Comparison of ENCODE assay signal across 8 mouse cellular contexts in the genomic region with DNA sequence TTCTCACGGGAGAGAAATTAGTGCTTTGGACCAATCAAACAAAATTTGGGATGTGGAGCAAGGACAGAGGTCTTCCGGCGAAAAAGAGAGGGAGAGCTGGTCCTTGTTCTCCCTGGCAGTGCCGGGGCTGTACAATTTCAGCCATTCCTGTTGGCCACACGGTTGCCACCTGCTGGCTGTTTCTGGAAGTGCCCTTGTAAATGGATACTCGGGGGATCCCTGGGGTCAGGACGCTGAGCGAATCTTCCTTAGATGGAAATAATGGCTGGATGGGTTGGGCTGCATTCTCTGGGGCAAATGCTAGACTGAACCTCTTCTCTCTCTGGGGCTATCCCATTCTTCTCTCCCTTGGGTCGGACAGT. TPM values are rescaled to one million over a fixed set of nuclear protein-coding genes. Genes with fewer than 3 reads are reported as not detected.
DNase-seq lines count a peak whose midpoint lies in the region; ATAC-seq and TF ChIP-seq lines count a peak whose summit lies in the region.

No protein-coding gene starts in this region.

- DNase-seq in A20 (ENCODE audit: low read depth, low spot score) (peak; percentile 90), liver (peak; percentile 90)
- DNase-seq in heart, embryonic 10.5 days (ENCODE audit: low spot score) = peak; percentile 92
- DNase-seq in spleen, postnatal 36 days (ENCODE audit: low spot score in 2 of 2) = peak; percentile 77 to 86

- TF ChIP-seq POLR2A in bone marrow, adult 2 months (IDR thresholded peaks at IDR 0.05; ENCODE audit: borderline replicate concordance, control insufficient read depth, low read depth, low read length) = no peak

- peak; percentile 94 for TF ChIP-seq CTCF in bone marrow, adult 2 months (IDR thresholded peaks at IDR 0.05; ENCODE audit: control insufficient read depth, insufficient read depth, low read length)

- H3K36me3 ChIP-seq in embryonic facial prominence, embryonic 15.5 days = no peaks in the 10 kb centered on the region
- no peaks in the 10 kb centered on the region for H3K36me3 ChIP-seq in heart, embryonic 10.5 days
- no peaks in the 10 kb centered on the region for H3K36me3 ChIP-seq in kidney, embryonic 15.5 days

- peak; percentile 69 for ATAC-seq in embryonic facial prominence, embryonic 15.5 days (ENCODE audit: insufficient number of reproducible peaks, low FRiP score, low TSS enrichment, low read depth)
- ATAC-seq in kidney, embryonic 15.5 days (replicated peaks; ENCODE audit: low FRiP score) = peak; percentile 74
- ATAC-seq in monocyte, adult 5-6 weeks (replicated peaks; ENCODE audit: insufficient number of reproducible peaks, low FRiP score, low TSS enrichment, poor library complexity, severe bottlenecking) = peak; percentile 67

- peaks cover 3% of the 10 kb centered on the region for H3K4me1 ChIP-seq in bone marrow, adult 2 months (ENCODE audit: control insufficient read depth, insufficient read depth, low read length)
- peaks cover 16% of the 10 kb centered on the region for H3K4me1 ChIP-seq in embryonic facial prominence, embryonic 15.5 days
- H3K4me1 ChIP-seq in heart, embryonic 10.5 days = peaks cover 18% of the 10 kb centered on the region
- H3K4me1 ChIP-seq in kidney, embryonic 15.5 days = peaks cover 12% of the 10 kb centered on the region

- peak overlapping the region; percentile 35; the same call in 1 of the 2 replicates for H3K9ac ChIP-seq in embryonic facial prominence, embryonic 15.5 days
- H3K9ac ChIP-seq in kidney, embryonic 15.5 days = peak overlapping the region; percentile 47

- H3K4me3 ChIP-seq in bone marrow, adult 2 months (replicated peaks; ENCODE audit: control insufficient read depth, low read depth, low read length) = peak overlapping the region; percentile 81
- H3K4me3 ChIP-seq in embryonic facial prominence, embryonic 15.5 days (replicated peaks) = peak overlapping the region; percentile 56
- H3K4me3 ChIP-seq in heart, embryonic 10.5 days = peak overlapping the region; percentile 72
- H3K4me3 ChIP-seq in kidney, embryonic 15.5 days (replicated peaks) = peak overlapping the region; percentile 55

- peak overlapping the region; percentile 99 for H3K4me2 ChIP-seq in embryonic facial prominence, embryonic 15.5 days (replicated peaks)
- H3K4me2 ChIP-seq in kidney, embryonic 15.5 days = peak overlapping the region; percentile 98

- H3K27ac ChIP-seq in bone marrow, adult 2 months (ENCODE audit: control insufficient read depth, insufficient read depth, low read depth, low read length, poor library complexity) = peak overlapping the region; percentile 61
- no peak overlapping the region for H3K27ac ChIP-seq in embryonic facial prominence, embryonic 15.5 days (replicated peaks)
- peak overlapping the region; percentile 84 for H3K27ac ChIP-seq in heart, embryonic 10.5 days
- no peak overlapping the region for H3K27ac ChIP-seq in kidney, embryonic 15.5 days

- no peaks in the 10 kb centered on the region for H3K9me3 ChIP-seq in embryonic facial prominence, embryonic 15.5 days (replicated peaks)
- no peaks in the 10 kb centered on the region for H3K9me3 ChIP-seq in heart, embryonic 10.5 days
- no peaks in the 10 kb centered on the region for H3K9me3 ChIP-seq in kidney, embryonic 15.5 days (replicated peaks)

- H3K27me3 ChIP-seq in embryonic facial prominence, embryonic 15.5 days = no peaks in the 10 kb centered on the region
- peaks cover 7% of the 10 kb centered on the region; the same call in 1 of the 2 replicates for H3K27me3 ChIP-seq in heart, embryonic 10.5 days (ENCODE audit: insufficient read depth, poor library complexity, severe bottlenecking)
- peaks cover 11% of the 10 kb centered on the region; the same call in 1 of the 2 replicates for H3K27me3 ChIP-seq in kidney, embryonic 15.5 days

- WGBS in bone marrow, adult 2 months = under 1% methylated on average over 9 of the region's 9 CpGs
- 2% methylated on average over 9 of the region's 9 CpGs for WGBS in embryonic facial prominence, embryonic 15.5 days
- WGBS in heart, embryonic 10.5 days = 3% methylated on average over 9 of the region's 9 CpGs
- 1% methylated on average over 9 of the region's 9 CpGs for WGBS in kidney, embryonic 15.5 days

RNA-seq across cellular contexts. Expression of a gene that starts 1.0 kb away (rescaled TPM):
- polyA plus RNA-seq in bone marrow, adult 2 months (2011; ENCODE audit: insufficient read depth, insufficient read length, low replicate concordance, missing spikeins) = 10.0 and 22.0 TPM in 2 replicates
- 5.3 and 6.4 TPM in 2 replicates for polyA plus RNA-seq in embryonic facial prominence, embryonic 15.5 days (2015; fragmentation: Nextera tagmentation; extraction: Ambion mirVana)
- 4.2 and 5.9 TPM in 2 replicates for polyA plus RNA-seq in heart, embryonic 10.5 days (2016; fragmentation: Nextera tagmentation; extraction: Ambion mirVana)
- polyA plus RNA-seq in kidney, embryonic 15.5 days (2015; fragmentation: Nextera tagmentation; extraction: Ambion mirVana) = 3.5 and 6.4 TPM in 2 replicates
- total RNA-seq in monocyte, adult 5-6 weeks (2017) = 33.3 to 61.4 TPM (median 38.2 TPM) in 3 replicates

RNA-seq across cellular contexts. Expression of a gene that starts 24.3 kb away (rescaled TPM):
- 467 and 492 TPM in 2 replicates for polyA plus RNA-seq in bone marrow, adult 2 months (2011; ENCODE audit: insufficient read depth, insufficient read length, low replicate concordance, missing spikeins)
- polyA plus RNA-seq in embryonic facial prominence, embryonic 15.5 days (2015; fragmentation: Nextera tagmentation; extraction: Ambion mirVana) = 3,288 and 3,376 TPM in 2 replicates
- polyA plus RNA-seq in heart, embryonic 10.5 days (2016; fragmentation: Nextera tagmentation; extraction: Ambion mirVana) = 2,741 and 3,131 TPM in 2 replicates
- 3,192 and 3,248 TPM in 2 replicates for polyA plus RNA-seq in kidney, embryonic 15.5 days (2015; fragmentation: Nextera tagmentation; extraction: Ambion mirVana)
- 1,289 to 1,782 TPM (median 1,376 TPM) in 3 replicates for total RNA-seq in monocyte, adult 5-6 weeks (2017)

RNA-seq across cellular contexts. Expression of a gene that starts 36.2 kb away (rescaled TPM):
- 20.9 and 22.2 TPM in 2 replicates for polyA plus RNA-seq in bone marrow, adult 2 months (2011; ENCODE audit: insufficient read depth, insufficient read length, low replicate concordance, missing spikeins)
- 29.0 and 32.0 TPM in 2 replicates for polyA plus RNA-seq in embryonic facial prominence, embryonic 15.5 days (2015; fragmentation: Nextera tagmentation; extraction: Ambion mirVana)
- 11.6 and 15.0 TPM in 2 replicates for polyA plus RNA-seq in heart, embryonic 10.5 days (2016; fragmentation: Nextera tagmentation; extraction: Ambion mirVana)
- 19.4 and 20.0 TPM in 2 replicates for polyA plus RNA-seq in kidney, embryonic 15.5 days (2015; fragmentation: Nextera tagmentation; extraction: Ambion mirVana)
- total RNA-seq in monocyte, adult 5-6 weeks (2017) = 6.1 to 14.6 TPM in 2 of 3 replicates, not detected in the other

Comparison
In these comparisons a context has a peak if more than half of its experiments do, and no peak if none do; other contexts are left out.
1. H3K27ac ChIP-seq: peak in bone marrow, adult 2 months (single experiment) and heart, embryonic 10.5 days (single experiment); none in embryonic facial prominence, embryonic 15.5 days (single experiment) and kidney, embryonic 15.5 days (single experiment).
2. Peak in every context shown above with its lines, with median percentiles within 50 percentile points of each other: DNase-seq, H3K4me3 ChIP-seq and ATAC-seq.